Mouse (Mus musculus): Measurements from ENCODE around the gene Dmxl2.

DNA sequence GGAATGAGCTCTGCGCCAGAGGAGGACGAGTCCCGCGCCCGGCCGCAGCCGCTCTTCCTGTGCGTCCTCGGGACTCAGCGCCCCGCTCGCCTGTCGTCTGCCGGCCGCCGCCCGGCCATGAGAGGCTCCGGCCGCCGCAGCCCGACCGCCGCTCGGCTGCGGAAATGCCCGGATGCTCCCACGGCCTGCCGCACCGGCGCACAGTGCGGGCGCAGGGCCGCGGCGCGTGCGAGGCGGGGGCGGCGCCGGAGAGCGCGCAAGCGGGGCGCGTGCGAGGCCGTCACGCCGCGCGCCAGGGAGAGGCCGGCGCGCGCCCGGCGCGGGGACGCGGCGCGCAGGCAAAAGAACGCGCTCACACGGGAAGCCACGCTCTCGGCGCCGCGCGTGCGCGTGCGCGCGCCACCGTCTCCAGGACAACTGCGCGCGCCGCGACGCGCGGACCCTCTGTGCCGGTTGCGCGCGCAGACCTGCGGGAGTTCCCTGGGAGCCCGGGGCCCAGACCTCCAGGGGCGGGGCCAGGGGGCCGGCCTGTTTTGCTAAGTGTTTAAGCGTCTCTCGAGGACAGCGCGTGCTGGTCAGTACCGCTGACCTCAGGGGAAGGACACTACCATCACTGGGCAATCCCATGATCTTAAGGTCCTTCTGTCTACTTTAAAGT is at the start of gene Dmxl2:
- TF ChIP-seq CTCF (IDR thresholded peaks at IDR 0.05; ENCODE audit: borderline replicate concordance, insufficient read depth, low read depth, low read length) (no peak), POLR2A (IDR thresholded peaks at IDR 0.05; ENCODE audit: borderline replicate concordance, insufficient read depth, low read length) (peak; percentile 71)

Measured in cerebellum, adult 2 months (tissue).